Mouse (Mus musculus) embryonic facial prominence, embryonic 13.5 days (tissue): ENCODE results near the gene Mrm3. TPM values are rescaled to one million over a fixed set of nuclear protein-coding genes. Genes with fewer than 3 reads are reported as not detected.

Experiments
- ATAC-seq: fragments of 200-750 bp; cut with Nextera tagmentation; 2 replicates; pipeline ENCODE4 v1.8.0; 2017; ENCODE audit warnings: low read depth; ENCODE audit not compliant: insufficient number of reproducible peaks, insufficient read depth, low FRiP score, low TSS enrichment
- H3K27ac ChIP-seq: fragments of 300-500 bp; sonication (generic); 2 replicates; pipeline ENCODE4 v1.5.1; 2015; ENCODE audit warnings: moderate library complexity, mild to moderate bottlenecking, inconsistent platforms
- H3K27me3 ChIP-seq: fragments of 300-500 bp; sonication (generic); 2 replicates; pipeline ENCODE4 v1.6.1; 2015; ENCODE audit warnings: mild to moderate bottlenecking, inconsistent platforms
- H3K36me3 ChIP-seq: fragments of 300-500 bp; sonication (generic); 2 replicates; pipeline ENCODE4 v1.6.1; 2015; ENCODE audit warnings: mild to moderate bottlenecking, inconsistent platforms
- H3K4me1 ChIP-seq: fragments of 300-500 bp; sonication (generic); 2 replicates; pipeline ENCODE4 v1.6.1; 2015; ENCODE audit warnings: inconsistent platforms
- H3K4me2 ChIP-seq: fragments of 300-500 bp; sonication (generic); 2 replicates; pipeline ENCODE4 v1.6.1; 2015; ENCODE audit warnings: moderate library complexity, mild to moderate bottlenecking, inconsistent platforms
- H3K4me3 ChIP-seq: fragments of 300-500 bp; sonication (generic); 2 replicates; pipeline ENCODE4 v1.5.1; 2015; ENCODE audit warnings: mild to moderate bottlenecking, inconsistent platforms
- H3K9ac ChIP-seq: fragments of 300-500 bp; sonication (generic); 2 replicates; pipeline ENCODE4 v1.6.1; 2015; ENCODE audit warnings: mild to moderate bottlenecking, inconsistent platforms
- H3K9me3 ChIP-seq: fragments of 300-500 bp; sonication (generic); 2 replicates; pipeline ENCODE4 v1.6.1; 2016; ENCODE audit warnings: inconsistent platforms
- WGBS: fragments of 180-500 bp; shearing (Covaris S2); methylation state at CpG from one replicate; pipeline ENCODE4 v1.1.7; 2015; ENCODE audit warnings: mixed read lengths; 5-methylcytosine and 5-hydroxymethylcytosine counted together
- polyA plus RNA-seq: library from polyadenylated mRNA; unstranded; fragments of >200 nt; fragmentation: Nextera tagmentation; extraction: Ambion mirVana; gene quantifications from 2 replicates; pipeline ENCODE4 v1.2.1, GENCODE M21; 2015

Mrm3 gene
- polyA plus RNA-seq, 1 experiment from 2014 or later, result 25.2 TPM

DNA sequence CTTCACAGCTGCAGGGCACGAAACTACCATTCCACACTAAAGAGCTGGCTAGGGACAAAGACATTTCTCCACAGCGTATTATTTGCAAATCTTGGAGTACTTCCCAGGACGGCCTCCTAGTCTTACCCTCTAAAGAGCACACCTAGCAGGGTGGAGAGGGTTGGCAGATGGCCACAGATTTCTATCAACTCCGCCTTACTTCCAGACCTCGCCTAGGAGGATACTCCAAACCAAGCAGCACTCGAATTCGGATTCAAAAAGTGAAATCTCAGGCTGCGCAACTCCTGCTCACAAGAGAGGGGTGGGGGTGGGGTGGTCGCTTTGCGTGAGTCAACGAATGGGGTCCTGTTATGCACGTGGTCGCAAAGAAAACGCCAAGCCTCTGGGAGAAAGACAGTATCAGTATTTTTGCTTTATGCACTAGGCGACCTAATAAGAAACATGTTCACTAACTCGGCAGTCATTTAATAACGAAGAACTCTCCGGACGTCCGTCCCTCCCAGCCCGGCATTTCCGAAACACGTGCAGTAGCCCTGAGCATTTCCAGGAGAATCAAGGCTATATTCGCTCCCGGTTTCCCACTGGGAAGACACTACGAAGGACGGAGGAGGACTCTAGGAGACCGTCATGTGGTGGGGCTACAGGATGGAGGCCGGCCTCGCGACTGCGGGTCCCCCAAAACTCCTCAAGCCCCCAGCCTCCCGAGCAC lies 26.7 kb upstream of the Mrm3 start:
- Histone ChIP-seq H3K9me3 (no peaks in the 10 kb centered on the region), H3K27ac (peak overlapping the region; percentile 97), H3K9ac (peak overlapping the region; percentile 94), H3K36me3 (peaks cover 45% of the 10 kb centered on the region), H3K4me3 (peak overlapping the region; percentile 84), H3K27me3 (no peaks in the 10 kb centered on the region), H3K4me1 (peaks cover 11% of the 10 kb centered on the region), H3K4me2 (peak overlapping the region; percentile 73)
- 2% methylated on average over 33 of the region's 33 CpGs for WGBS
- peak; percentile 8; the same call in 1 of the 2 replicates for ATAC-seq

DNA sequence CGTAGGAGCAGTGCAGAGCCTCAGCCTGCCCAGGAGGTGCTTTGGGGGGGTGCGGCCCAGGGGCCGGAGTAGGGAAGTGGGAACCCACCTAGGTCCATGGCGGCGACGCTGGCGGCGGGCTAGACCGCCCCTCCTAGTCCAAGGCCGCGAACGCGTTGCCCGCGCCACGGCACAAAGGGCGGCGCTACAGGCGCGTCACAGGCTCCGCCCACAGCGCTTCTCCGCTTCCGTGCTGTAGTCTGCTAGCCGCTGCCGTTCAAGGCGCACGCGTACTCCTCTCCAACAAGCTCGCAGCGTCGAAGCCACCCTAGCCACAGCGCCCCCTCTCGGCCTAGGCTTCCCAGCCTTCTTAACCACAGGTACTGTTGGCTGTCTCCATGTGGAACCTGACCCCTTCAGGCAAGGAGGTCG lies 26.1 kb upstream of the Mrm3 start, which contains the start of the genes Dbil5 and Gemin4:
Dbil5 (plus strand) TSS at position 219 of the 411 bp plus-strand sequence.
Gemin4 (minus strand) TSS at position 275 of the 411 bp plus-strand sequence.
- peaks cover 11% of the 10 kb centered on the region for H3K4me1 ChIP-seq
- peak within 1 kb of the TSS; percentile 84 for H3K4me3 ChIP-seq
- H3K27ac ChIP-seq, result peak within 1 kb of the TSS; percentile 97
- H3K9ac ChIP-seq, result peak within 1 kb of the TSS; percentile 94
- H3K27me3 ChIP-seq, result no peaks in the 10 kb centered on the region
- H3K9me3 ChIP-seq, result no peaks in the 10 kb centered on the region
- H3K36me3 ChIP-seq, result peaks cover 44% of the 10 kb centered on the region
- WGBS, result 0% methylated on average over 35 of the region's 35 CpGs
- ATAC-seq, result peak; percentile 95
- peak within 1 kb of the TSS; percentile 73 for H3K4me2 ChIP-seq

GRCm38 (mm10) chr11:76224631-76225030 lies 18.9 kb upstream of the Mrm3 start:
- Histone ChIP-seq H3K9me3 (no peaks in the 10 kb centered on the region), H3K4me3 (no peak overlapping the region), H3K4me1 (no peaks in the 10 kb centered on the region), H3K36me3 (peaks cover 65% of the 10 kb centered on the region), H3K27ac (no peak overlapping the region), H3K27me3 (no peaks in the 10 kb centered on the region), H3K4me2 (no peak overlapping the region), H3K9ac (no peak overlapping the region)
- 90% methylated on average over 5 of the region's 5 CpGs for WGBS
- ATAC-seq, result no peak

GRCm38 (mm10) chr11:76225051-76225450 lies 18.5 kb upstream of the Mrm3 start:
- Histone ChIP-seq H3K27me3 (no peaks in the 10 kb centered on the region), H3K4me1 (no peaks in the 10 kb centered on the region), H3K9ac (no peak overlapping the region), H3K9me3 (no peaks in the 10 kb centered on the region), H3K27ac (no peak overlapping the region), H3K36me3 (peaks cover 61% of the 10 kb centered on the region), H3K4me2 (no peak overlapping the region), H3K4me3 (no peak overlapping the region)
- ATAC-seq, result no peak

- Histone ChIP-seq H3K9ac (no peak overlapping the region), H3K4me2 (no peak overlapping the region), H3K4me1 (no peaks in the 10 kb centered on the region), H3K27ac (no peak overlapping the region), H3K27me3 (no peaks in the 10 kb centered on the region), H3K9me3 (no peaks in the 10 kb centered on the region), H3K4me3 (no peak overlapping the region), H3K36me3 (peaks cover 79% of the 10 kb centered on the region)
- no peak for ATAC-seq
- 93% methylated on average over 3 of the region's 3 CpGs for WGBS
Observed at GRCm38 (mm10) chr11:76236136-76236535, 7.4 kb upstream of the Mrm3 start.

DNA sequence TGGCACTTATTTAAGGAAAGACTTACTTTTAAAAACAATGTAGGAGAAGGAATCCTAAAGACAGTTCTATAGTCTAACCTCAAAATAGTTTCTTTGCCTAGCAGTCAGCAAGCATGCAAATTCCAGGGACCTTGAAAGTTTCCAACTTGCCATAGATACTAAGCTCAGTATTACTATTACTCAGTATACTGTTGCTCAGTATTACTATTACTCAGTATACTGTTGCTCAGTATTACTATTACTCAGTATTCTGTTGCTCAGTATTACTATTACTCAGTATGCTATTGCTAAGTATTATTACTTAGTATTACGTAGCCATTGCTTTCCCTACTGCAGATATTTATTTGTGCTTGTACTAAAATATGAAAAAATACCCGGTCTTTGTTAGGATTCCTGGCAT lies 3.8 kb upstream of the Mrm3 start:
- Histone ChIP-seq H3K27me3 (no peaks in the 10 kb centered on the region), H3K9ac (no peak overlapping the region), H3K4me1 (peaks cover 14% of the 10 kb centered on the region), H3K36me3 (peaks cover 49% of the 10 kb centered on the region), H3K27ac (no peak overlapping the region), H3K4me2 (no peak overlapping the region), H3K4me3 (no peak overlapping the region), H3K9me3 (no peaks in the 10 kb centered on the region)
- ATAC-seq, result no peak
- 97% methylated on average over 2 of the region's 2 CpGs for WGBS

GRCm38 (mm10) chr11:76243811-76244546 lies 464 bp downstream of the Mrm3 start:
- Histone ChIP-seq H3K4me3 (peak overlapping the region; percentile 91), H3K4me2 (peak overlapping the region; percentile 92), H3K4me1 (peaks cover 19% of the 10 kb centered on the region), H3K9ac (peak overlapping the region; percentile 87), H3K36me3 (peaks cover 29% of the 10 kb centered on the region), H3K9me3 (no peaks in the 10 kb centered on the region), H3K27me3 (no peaks in the 10 kb centered on the region), H3K27ac (peak overlapping the region; percentile 62)
- peak; percentile 33; the same call in 1 of the 2 replicates for ATAC-seq
- 3% methylated on average over 34 of the region's 34 CpGs for WGBS

- H3K27me3 ChIP-seq, result no peaks in the 10 kb centered on the region
- H3K9ac ChIP-seq, result no peak overlapping the region
- H3K4me1 ChIP-seq, result peaks cover 17% of the 10 kb centered on the region
- H3K4me2 ChIP-seq, result no peak overlapping the region
- ATAC-seq, result no peak
- no peak overlapping the region for H3K4me3 ChIP-seq
- no peaks in the 10 kb centered on the region for H3K9me3 ChIP-seq
- peaks cover 34% of the 10 kb centered on the region for H3K36me3 ChIP-seq
- no peak overlapping the region for H3K27ac ChIP-seq
Observed at GRCm38 (mm10) chr11:76246439-76246838, 2.9 kb downstream of the Mrm3 start.

GRCm38 (mm10) chr11:76247239-76247638 lies 3.7 kb downstream of the Mrm3 start:
- no peak overlapping the region for H3K4me2 ChIP-seq
- 49% methylated on average over 2 of the region's 2 CpGs for WGBS
- no peak overlapping the region for H3K27ac ChIP-seq
- H3K9me3 ChIP-seq, result no peaks in the 10 kb centered on the region
- H3K4me1 ChIP-seq, result peaks cover 15% of the 10 kb centered on the region
- H3K36me3 ChIP-seq, result peaks cover 39% of the 10 kb centered on the region
- ATAC-seq, result no peak
- no peaks in the 10 kb centered on the region for H3K27me3 ChIP-seq
- no peak overlapping the region for H3K9ac ChIP-seq
- no peak overlapping the region for H3K4me3 ChIP-seq

- Histone ChIP-seq H3K36me3 (peaks cover 41% of the 10 kb centered on the region), H3K9me3 (no peaks in the 10 kb centered on the region), H3K27me3 (no peaks in the 10 kb centered on the region), H3K4me2 (no peak overlapping the region), H3K9ac (no peak overlapping the region), H3K4me3 (no peak overlapping the region), H3K27ac (no peak overlapping the region), H3K4me1 (peaks cover 32% of the 10 kb centered on the region)
- WGBS, result 52% methylated on average over 3 of the region's 3 CpGs
- ATAC-seq, result no peak
Observed at GRCm38 (mm10) chr11:76252036-76252435, 8.5 kb downstream of the Mrm3 start.

DNA sequence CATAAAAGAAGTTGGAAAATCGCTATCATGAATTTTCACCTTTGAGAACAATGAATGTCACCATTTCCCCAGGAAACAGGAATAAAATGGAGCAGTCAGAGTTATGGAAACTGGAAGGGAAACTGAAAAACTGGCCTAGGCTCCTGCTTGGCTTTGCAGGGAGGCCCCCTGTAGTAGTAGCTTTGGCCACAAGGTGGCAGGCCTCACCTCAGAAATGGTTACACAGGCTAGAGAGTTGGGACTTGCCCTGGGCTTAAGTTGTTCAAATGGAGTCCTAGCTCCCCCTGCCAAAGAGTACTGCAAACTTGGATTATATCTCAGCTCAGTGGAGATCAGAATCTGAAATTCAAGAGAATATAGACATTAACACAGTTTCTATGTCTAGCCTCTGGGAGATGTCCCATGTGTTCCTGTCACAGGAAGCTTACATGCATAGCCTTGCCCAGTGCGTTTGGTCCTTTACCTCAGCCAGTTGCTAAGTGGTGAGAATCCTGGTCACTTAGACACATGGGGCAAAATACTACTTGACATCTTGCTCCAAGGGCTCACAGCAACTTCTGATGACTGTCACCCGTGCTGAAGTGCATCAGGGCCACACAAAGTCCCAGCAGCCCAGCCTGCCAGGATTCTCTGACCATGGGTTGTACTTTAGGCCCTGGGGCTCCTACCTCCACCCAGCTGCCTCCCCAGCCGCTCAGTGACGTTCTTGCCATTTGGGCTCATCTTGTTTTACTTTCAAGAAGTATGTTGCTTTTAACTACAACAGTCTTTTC lies 9.8 kb downstream of the Mrm3 start:
- ATAC-seq, result 0 out of 2 replicates have a peak, but pooled peaks have one; percentile 57
- Histone ChIP-seq H3K36me3 (peaks cover 50% of the 10 kb centered on the region), H3K4me1 (peaks cover 37% of the 10 kb centered on the region), H3K27me3 (no peaks in the 10 kb centered on the region), H3K4me3 (no peak overlapping the region), H3K27ac (peak overlapping the region; percentile 66; the same call in 1 of the 2 replicates), H3K9me3 (no peaks in the 10 kb centered on the region), H3K4me2 (no peak overlapping the region), H3K9ac (no peak overlapping the region)
- 47% methylated on average over 5 of the region's 5 CpGs for WGBS
